Mouse (Mus musculus) G1E (cell line): Measurements from ENCODE around the gene Cd3eap. TPM values are rescaled to one million over a fixed set of nuclear protein-coding genes. Genes with fewer than 3 reads are reported as not detected.

ENCODE experiments used
- ATAC-seq: 2 replicates; pipeline ENCODE4 v1.8.0; 2016; ENCODE audit warnings: mild to moderate bottlenecking; ENCODE audit not compliant: insufficient number of reproducible peaks, poor library complexity, low FRiP score, severe bottlenecking; ENCODE audit errors: extremely low read depth
- DNase-seq: peaks from one replicate; pipeline ENCODE4 v3.0.0; 2012; ENCODE audit warnings: low spot score
- H3K27me3 ChIP-seq: 2 replicates; pipeline ENCODE4 v1.6.1; 2012; ENCODE audit warnings: mild to moderate bottlenecking, low read length, inconsistent platforms; ENCODE audit not compliant: insufficient read depth
- H3K36me3 ChIP-seq: replicated peaks from 2 replicates; pipeline ENCODE3; 2012; ENCODE audit warnings: mild to moderate bottlenecking, inconsistent platforms
- H3K4me1 ChIP-seq: 2 replicates; pipeline ENCODE4 v1.6.1; 2012; ENCODE audit warnings: low read depth, low read length, inconsistent platforms, mixed read lengths; ENCODE audit not compliant: insufficient read depth
- H3K4me3 ChIP-seq: 2 replicates; pipeline ENCODE4 v1.5.1; 2012; ENCODE audit warnings: low read depth, mild to moderate bottlenecking, inconsistent platforms, low read length, moderate library complexity, mixed read lengths
- H3K9me3 ChIP-seq: replicated peaks from 2 replicates; pipeline ENCODE4 v1.6.1; 2012; ENCODE audit warnings: inconsistent platforms
- CTCF ChIP-seq: IDR thresholded peaks from 2 replicates; pipeline ENCODE4 v1.5.1; 2012; ENCODE audit warnings: low read depth, low read length, inconsistent platforms, mixed read lengths
- GATA1 ChIP-seq: IDR thresholded peaks from 2 replicates; pipeline ENCODE4 v1.6.1; 2012; ENCODE audit warnings: borderline replicate concordance, low read length, inconsistent platforms, mixed read lengths
- GATA2 ChIP-seq: IDR thresholded peaks from 2 replicates; pipeline ENCODE4 v1.6.1; 2012; ENCODE audit warnings: low read depth, low read length, inconsistent platforms, borderline replicate concordance
- POLR2AphosphoS5 ChIP-seq: IDR thresholded peaks from 2 replicates; pipeline ENCODE4 v1.6.1; 2012; ENCODE audit warnings: low read depth, low read length, inconsistent platforms; ENCODE audit not compliant: insufficient replicate concordance
- TAL1 ChIP-seq: conservative IDR thresholded peaks from 2 replicates; pipeline ENCODE4 v1.6.1; 2012; ENCODE audit warnings: low read depth, low read length, inconsistent platforms, mixed read lengths
- polyA plus RNA-seq: library from polyadenylated mRNA; stranded (reverse); fragments of >175 nt; gene quantifications from 2 replicates; pipeline ENCODE4 v1.2.3, GENCODE M21; 2012
- total RNA-seq, 2 experiments: library from RNA; stranded (forward) in 1 of 2; stranded (reverse) in 1 of 2; fragments of 200-1000 nt in 1 of 2; fragments of >200 nt in 1 of 2; fragmentation: Nextera tagmentation in 1 of 2; gene quantifications; 2 replicates each; pipeline ENCODE4 v1.2.3; 2014 to 2017

Gene Cd3eap
- total and polyA plus RNA-seq, 3 experiments, result 9.3 to 57.8 (median 22.3) TPM

GRCm38 (mm10) chr7:19306819-19307738, 52.2 kb downstream of the Cd3eap start:
- Histone ChIP-seq H3K27me3 (peaks cover 33% of the 10 kb centered on the region), H3K4me1 (peaks cover 48% of the 10 kb centered on the region), H3K9me3 (no peaks in the 10 kb centered on the region), H3K36me3 (no peaks in the 10 kb centered on the region), H3K4me3 (no peak overlapping the region; the same call in 1 of the 2 replicates)
- no peak for DNase-seq
- ATAC-seq, result no peak
- TF ChIP-seq GATA1 (no peak), POLR2AphosphoS5 (no peak), GATA2 (no peak), CTCF (no peak), TAL1 (no peak)

Other genes starting within 250 kb of the Cd3eap start
Only the 20 nearest of the 26 such genes appear.
- gene Snrpd2, start 209.8 kb downstream of the Cd3eap start, total RNA-seq (2014; fragmentation: Nextera tagmentation), result 19.5 and 25.5 TPM in 2 replicates
- 75.1 and 92.3 TPM in 2 replicates for gene Snrpd2, start 209.8 kb downstream of the Cd3eap start, total RNA-seq (2017)
- 73.1 and 75.0 TPM in 2 replicates for gene Snrpd2, start 209.8 kb downstream of the Cd3eap start, polyA plus RNA-seq
- 7.0 and 10.7 TPM in 2 replicates for gene Gipr, start 193.4 kb downstream of the Cd3eap start, total RNA-seq (2014; fragmentation: Nextera tagmentation)
- 6.5 and 6.8 TPM in 2 replicates for gene Gipr, start 193.4 kb downstream of the Cd3eap start, total RNA-seq (2017)
- 7.1 and 7.7 TPM in 2 replicates for gene Gipr, start 193.4 kb downstream of the Cd3eap start, polyA plus RNA-seq
- 13.6 and 19.0 TPM in 2 replicates for gene Eml2, start 183.1 kb downstream of the Cd3eap start, total RNA-seq (2014; fragmentation: Nextera tagmentation)
- gene Eml2, start 183.1 kb downstream of the Cd3eap start, total RNA-seq (2017), result 14.3 and 15.1 TPM in 2 replicates
- 25.4 and 27.2 TPM in 2 replicates for gene Eml2, start 183.1 kb downstream of the Cd3eap start, polyA plus RNA-seq
- 0.30 TPM in 1 of 2 replicates, not detected in the other for gene Gpr4, start 146.9 kb downstream of the Cd3eap start, total RNA-seq (2014; fragmentation: Nextera tagmentation)
- gene Gpr4, start 146.9 kb downstream of the Cd3eap start, total RNA-seq (2017), result 0.11 and 0.12 TPM in 2 replicates
- gene Gpr4, start 146.9 kb downstream of the Cd3eap start, polyA plus RNA-seq, result 0.06 and 0.16 TPM in 2 replicates
- gene Opa3, start 131.1 kb downstream of the Cd3eap start, total RNA-seq (2014; fragmentation: Nextera tagmentation), result 13.8 and 14.2 TPM in 2 replicates
- gene Opa3, start 131.1 kb downstream of the Cd3eap start, total RNA-seq (2017), result 14.8 and 15.2 TPM in 2 replicates
- gene Opa3, start 131.1 kb downstream of the Cd3eap start, polyA plus RNA-seq, result 7.7 and 8.4 TPM in 2 replicates
- 146 and 171 TPM in 2 replicates for gene Vasp, start 87.7 kb downstream of the Cd3eap start, total RNA-seq (2014; fragmentation: Nextera tagmentation)
- gene Vasp, start 87.7 kb downstream of the Cd3eap start, total RNA-seq (2017), result 239 and 292 TPM in 2 replicates
- gene Vasp, start 87.7 kb downstream of the Cd3eap start, polyA plus RNA-seq, result 560 and 712 TPM in 2 replicates
- gene Ppm1n, start 79.4 kb downstream of the Cd3eap start, total RNA-seq (2014; fragmentation: Nextera tagmentation), result not detected in 2 replicates
- gene Ppm1n, start 79.4 kb downstream of the Cd3eap start, total RNA-seq (2017), result not detected in 2 replicates
- gene Ppm1n, start 79.4 kb downstream of the Cd3eap start, polyA plus RNA-seq, result not detected in 2 replicates
- 0.73 and 0.98 TPM in 2 replicates for gene Rtn2, start 76.9 kb downstream of the Cd3eap start, total RNA-seq (2014; fragmentation: Nextera tagmentation)
- 0.06 and 0.11 TPM in 2 replicates for gene Rtn2, start 76.9 kb downstream of the Cd3eap start, total RNA-seq (2017)
- 0.94 and 0.96 TPM in 2 replicates for gene Rtn2, start 76.9 kb downstream of the Cd3eap start, polyA plus RNA-seq
- 0.19 TPM in 1 of 2 replicates, not detected in the other for gene Fosb, start 49.4 kb downstream of the Cd3eap start, total RNA-seq (2014; fragmentation: Nextera tagmentation)
- 0.29 and 0.38 TPM in 2 replicates for gene Fosb, start 49.4 kb downstream of the Cd3eap start, total RNA-seq (2017)
- gene Fosb, start 49.4 kb downstream of the Cd3eap start, polyA plus RNA-seq, result 0.50 and 0.61 TPM in 2 replicates
- gene Ercc1, start 14.7 kb downstream of the Cd3eap start, total RNA-seq (2014; fragmentation: Nextera tagmentation), result 26.9 and 39.9 TPM in 2 replicates
- 29.7 and 50.1 TPM in 2 replicates for gene Ercc1, start 14.7 kb downstream of the Cd3eap start, total RNA-seq (2017)
- 97.7 and 105 TPM in 2 replicates for gene Ercc1, start 14.7 kb downstream of the Cd3eap start, polyA plus RNA-seq
- gene Ppp1r13l, start 266 bp upstream of the Cd3eap start, total RNA-seq (2014; fragmentation: Nextera tagmentation), result 8.5 and 15.2 TPM in 2 replicates
- gene Ppp1r13l, start 266 bp upstream of the Cd3eap start, total RNA-seq (2017), result 0.93 and 1.1 TPM in 2 replicates
- 32.9 and 38.0 TPM in 2 replicates for gene Ppp1r13l, start 266 bp upstream of the Cd3eap start, polyA plus RNA-seq
- gene Ercc2, start 22.5 kb upstream of the Cd3eap start, total RNA-seq (2014; fragmentation: Nextera tagmentation), result 17.2 and 18.4 TPM in 2 replicates
- 14.8 and 20.2 TPM in 2 replicates for gene Ercc2, start 22.5 kb upstream of the Cd3eap start, total RNA-seq (2017)
- gene Ercc2, start 22.5 kb upstream of the Cd3eap start, polyA plus RNA-seq, result 36.0 and 40.6 TPM in 2 replicates
- gene Klc3, start 44.6 kb upstream of the Cd3eap start, total RNA-seq (2014; fragmentation: Nextera tagmentation), result not detected in 2 replicates
- 0.11 TPM in 1 of 2 replicates, not detected in the other for gene Klc3, start 44.6 kb upstream of the Cd3eap start, total RNA-seq (2017)
- gene Klc3, start 44.6 kb upstream of the Cd3eap start, polyA plus RNA-seq, result 0.69 and 0.84 TPM in 2 replicates
- gene Ckm, start 45.3 kb upstream of the Cd3eap start, total RNA-seq (2014; fragmentation: Nextera tagmentation), result not detected in 2 replicates
- 0.05 and 0.12 TPM in 2 replicates for gene Ckm, start 45.3 kb upstream of the Cd3eap start, total RNA-seq (2017)
- not detected in 2 replicates for gene Ckm, start 45.3 kb upstream of the Cd3eap start, polyA plus RNA-seq
- 17.8 and 21.3 TPM in 2 replicates for gene Mark4, start 99.3 kb upstream of the Cd3eap start, total RNA-seq (2014; fragmentation: Nextera tagmentation)
- 2.7 and 4.3 TPM in 2 replicates for gene Mark4, start 99.3 kb upstream of the Cd3eap start, total RNA-seq (2017)
- 34.7 and 46.5 TPM in 2 replicates for gene Mark4, start 99.3 kb upstream of the Cd3eap start, polyA plus RNA-seq
- not detected in 2 replicates for gene Exoc3l2, start 103.8 kb upstream of the Cd3eap start, total RNA-seq (2014; fragmentation: Nextera tagmentation)
- not detected in 2 replicates for gene Exoc3l2, start 103.8 kb upstream of the Cd3eap start, total RNA-seq (2017)
- 0.02 TPM in 1 of 2 replicates, not detected in the other for gene Exoc3l2, start 103.8 kb upstream of the Cd3eap start, polyA plus RNA-seq
- 4.6 and 5.2 TPM in 2 replicates for gene Bloc1s3, start 148.9 kb upstream of the Cd3eap start, total RNA-seq (2014; fragmentation: Nextera tagmentation)
- 4.2 and 5.2 TPM in 2 replicates for gene Bloc1s3, start 148.9 kb upstream of the Cd3eap start, total RNA-seq (2017)
- 5.7 and 6.0 TPM in 2 replicates for gene Bloc1s3, start 148.9 kb upstream of the Cd3eap start, polyA plus RNA-seq
- 87.2 and 92.8 TPM in 2 replicates for gene Trappc6a, start 148.9 kb upstream of the Cd3eap start, total RNA-seq (2014; fragmentation: Nextera tagmentation)
- 141 and 200 TPM in 2 replicates for gene Trappc6a, start 148.9 kb upstream of the Cd3eap start, total RNA-seq (2017)
- 537 and 654 TPM in 2 replicates for gene Trappc6a, start 148.9 kb upstream of the Cd3eap start, polyA plus RNA-seq
- 0.53 and 0.92 TPM in 2 replicates for gene Nkpd1, start 158.4 kb upstream of the Cd3eap start, total RNA-seq (2014; fragmentation: Nextera tagmentation)
- 0.22 and 0.41 TPM in 2 replicates for gene Nkpd1, start 158.4 kb upstream of the Cd3eap start, total RNA-seq (2017)
- 0.55 TPM in 2 replicates for gene Nkpd1, start 158.4 kb upstream of the Cd3eap start, polyA plus RNA-seq
- 22.4 and 23.0 TPM in 2 replicates for gene Ppp1r37, start 203.6 kb upstream of the Cd3eap start, total RNA-seq (2014; fragmentation: Nextera tagmentation)
- 10.9 and 13.1 TPM in 2 replicates for gene Ppp1r37, start 203.6 kb upstream of the Cd3eap start, total RNA-seq (2017)
- gene Ppp1r37, start 203.6 kb upstream of the Cd3eap start, polyA plus RNA-seq, result 68.4 and 71.2 TPM in 2 replicates